9 mouse cellular contexts compared by ENCODE assay signal in the genomic region with DNA sequence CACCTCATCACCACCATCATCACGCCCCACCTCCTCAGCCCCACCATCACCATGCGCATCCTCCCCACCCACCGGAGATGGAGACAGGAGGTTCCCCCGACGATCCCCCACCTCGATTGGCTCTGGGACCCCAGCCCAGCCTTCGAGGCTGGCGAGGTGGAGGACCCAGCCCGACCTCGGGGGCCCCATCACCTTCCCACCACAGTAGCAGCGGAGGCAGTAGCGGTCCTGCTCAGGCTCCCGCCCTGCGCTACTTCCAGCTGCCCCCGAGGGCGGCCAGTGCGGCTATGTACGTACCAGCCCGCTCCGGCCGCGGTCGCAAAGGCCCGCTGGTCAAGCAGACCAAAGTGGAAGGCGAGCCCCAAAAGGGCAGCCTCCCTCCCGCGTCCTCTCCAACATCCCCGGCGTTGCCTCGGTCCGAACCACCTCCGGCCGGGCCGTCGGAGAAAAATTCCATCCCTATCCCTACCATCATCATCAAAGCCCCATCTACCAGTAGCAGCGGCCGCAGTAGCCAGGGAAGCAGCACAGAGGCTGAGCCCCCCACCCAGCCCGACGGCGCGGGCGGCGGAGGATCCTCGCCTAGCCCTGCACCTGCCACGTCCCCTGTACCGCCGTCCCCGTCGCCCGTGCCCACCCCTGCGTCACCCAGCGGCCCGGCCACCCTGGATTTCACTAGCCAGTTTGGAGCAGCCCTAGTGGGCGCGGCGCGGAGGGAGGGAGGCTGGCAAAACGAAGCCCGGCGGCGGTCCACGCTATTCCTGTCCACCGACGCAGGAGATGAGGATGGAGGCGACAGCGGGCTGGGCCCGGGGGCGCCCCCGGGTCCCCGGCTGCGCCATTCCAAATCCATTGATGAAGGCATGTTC. TPM values are rescaled to one million over a fixed set of nuclear protein-coding genes. Genes with fewer than 3 reads are reported as not detected.
DNase-seq lines count a peak whose midpoint lies in the region; ATAC-seq and TF ChIP-seq lines count a peak whose summit lies in the region.
"Had no signal": no experiment of that assay in that cellular context is flagged by ENCODE, and none has a peak within 500 bp of the region (broad histone marks: within the 10 kb centered on the region; RNA-seq: fewer than 3 reads in every experiment).

No protein-coding gene starts in this region.

- 3% methylated on average over 71 of the region's 71 CpGs for WGBS in kidney, postnatal 0 days
- 3% methylated on average over 71 of the region's 71 CpGs for WGBS in embryonic facial prominence, embryonic 12.5 days
- WGBS in forebrain, embryonic 15.5 days: 5% methylated on average over 71 of the region's 71 CpGs
- 4% methylated on average over 71 of the region's 71 CpGs for WGBS in midbrain, embryonic 13.5 days

- H3K27ac ChIP-seq in kidney, postnatal 0 days: no peak overlapping the region
- no peak overlapping the region for H3K27ac ChIP-seq in embryonic facial prominence, embryonic 12.5 days
- H3K27ac ChIP-seq in forebrain, embryonic 15.5 days (replicated peaks): no peak overlapping the region
- H3K27ac ChIP-seq in midbrain, embryonic 13.5 days: no peak overlapping the region
- H3K27ac ChIP-seq: liver, embryonic 14.5 days had no signal

- no peak for DNase-seq in kidney, postnatal 0 days (ENCODE audit: low spot score)
- no peak for DNase-seq in kidney, adult 18-20 months
- DNase-seq in gastrocnemius, postnatal 14 days: no peak
- no peak for DNase-seq in embryo, embryonic 9.5 days (ENCODE audit: extremely low spot score)

- H3K9ac ChIP-seq in kidney, postnatal 0 days (ENCODE audit: low read depth, low read length): no peak overlapping the region
- 0 out of 2 replicates have a peak overlapping the region, but pooled peaks have one; percentile 2 for H3K9ac ChIP-seq in embryonic facial prominence, embryonic 12.5 days
- no peak overlapping the region for H3K9ac ChIP-seq in forebrain, embryonic 15.5 days (replicated peaks)
- H3K9ac ChIP-seq in midbrain, embryonic 13.5 days (replicated peaks): peak overlapping the region; percentile 53
- H3K9ac ChIP-seq: liver, embryonic 14.5 days had no signal

- H3K9me3 ChIP-seq in kidney, postnatal 0 days (replicated peaks; ENCODE audit: low read length): no peaks in the 10 kb centered on the region
- no peaks in the 10 kb centered on the region for H3K9me3 ChIP-seq in embryonic facial prominence, embryonic 12.5 days
- H3K9me3 ChIP-seq in forebrain, embryonic 15.5 days: no peaks in the 10 kb centered on the region
- H3K9me3 ChIP-seq in midbrain, embryonic 13.5 days: no peaks in the 10 kb centered on the region

- peaks cover 65% of the 10 kb centered on the region for H3K27me3 ChIP-seq in kidney, postnatal 0 days (ENCODE audit: insufficient read depth, low read length)
- H3K27me3 ChIP-seq in embryonic facial prominence, embryonic 12.5 days: peaks cover 99% of the 10 kb centered on the region
- peaks cover 68% of the 10 kb centered on the region for H3K27me3 ChIP-seq in forebrain, embryonic 15.5 days
- H3K27me3 ChIP-seq in midbrain, embryonic 13.5 days: peaks cover 84% of the 10 kb centered on the region

- no peaks in the 10 kb centered on the region for H3K36me3 ChIP-seq in kidney, postnatal 0 days (ENCODE audit: insufficient read depth, low read length)
- H3K36me3 ChIP-seq in embryonic facial prominence, embryonic 12.5 days: no peaks in the 10 kb centered on the region
- peaks cover 8% of the 10 kb centered on the region; the same call in 1 of the 2 replicates for H3K36me3 ChIP-seq in forebrain, embryonic 15.5 days
- H3K36me3 ChIP-seq in midbrain, embryonic 13.5 days: peaks cover 42% of the 10 kb centered on the region

- 0 out of 2 replicates have a peak overlapping the region, but pooled peaks have one; percentile 2 for H3K4me3 ChIP-seq in kidney, postnatal 0 days (replicated peaks; ENCODE audit: low read depth, low read length)
- peak overlapping the region; percentile 16; the same call in 1 of the 2 replicates for H3K4me3 ChIP-seq in embryonic facial prominence, embryonic 12.5 days
- H3K4me3 ChIP-seq in forebrain, embryonic 15.5 days: peak overlapping the region; percentile 23; the same call in 1 of the 2 replicates
- H3K4me3 ChIP-seq in midbrain, embryonic 13.5 days (replicated peaks): peak overlapping the region; percentile 22

- TF ChIP-seq CTCF in kidney, postnatal 0 days (IDR thresholded peaks at IDR 0.05; ENCODE audit: low read depth): no peak

- 0 out of 2 replicates have a peak overlapping the region, but pooled peaks have one; percentile 6 for H3K4me2 ChIP-seq in kidney, postnatal 0 days (ENCODE audit: low read length)
- peak overlapping the region; percentile 51 for H3K4me2 ChIP-seq in embryonic facial prominence, embryonic 12.5 days (replicated peaks)
- H3K4me2 ChIP-seq in forebrain, embryonic 15.5 days (replicated peaks): no peak overlapping the region
- H3K4me2 ChIP-seq in midbrain, embryonic 13.5 days (replicated peaks): peak overlapping the region; percentile 25

- intact Hi-C loops in gastrocnemius, postnatal 14 days (cut with DNase I; ENCODE audit: low total_unique reads): loop anchor here (2.0 kb wide), 1 partner anchor 89 kb away; no protein-coding TSS in a partner anchor

- H3K4me1 ChIP-seq in kidney, postnatal 0 days (replicated peaks; ENCODE audit: insufficient read depth, low read length): peaks cover 3% of the 10 kb centered on the region; the same call in 1 of the 2 replicates
- H3K4me1 ChIP-seq in embryonic facial prominence, embryonic 12.5 days: peaks cover 34% of the 10 kb centered on the region
- peaks cover 39% of the 10 kb centered on the region for H3K4me1 ChIP-seq in forebrain, embryonic 15.5 days
- H3K4me1 ChIP-seq in midbrain, embryonic 13.5 days (replicated peaks): peaks cover 64% of the 10 kb centered on the region

- ATAC-seq in kidney, postnatal 0 days (replicated peaks; ENCODE audit: low FRiP score, low read depth): no peak
- ATAC-seq in embryonic facial prominence, embryonic 12.5 days (ENCODE audit: insufficient number of reproducible peaks, insufficient read depth, low FRiP score, low TSS enrichment): no peak
- ATAC-seq in forebrain, embryonic 15.5 days (replicated peaks): no peak; the same call in 1 of the 2 replicates
- ATAC-seq in midbrain, embryonic 13.5 days: peak; percentile 28

RNA-seq across cellular contexts. Expression of gene Syt3, which starts 31.8 kb away (rescaled TPM):
- 3.3 and 3.5 TPM in 2 replicates for polyA plus RNA-seq in kidney, postnatal 0 days (2015; fragmentation: Nextera tagmentation; extraction: Ambion mirVana)
- 2.9 and 3.3 TPM in 2 replicates for polyA plus RNA-seq in embryonic facial prominence, embryonic 12.5 days (2016; fragmentation: Nextera tagmentation; extraction: Ambion mirVana)
- 24.5 and 26.7 TPM in 2 replicates for polyA plus RNA-seq in forebrain, embryonic 15.5 days (2015; fragmentation: Nextera tagmentation; extraction: Ambion mirVana)
- polyA plus RNA-seq in midbrain, embryonic 13.5 days (2015; fragmentation: Nextera tagmentation; extraction: Ambion mirVana): 16.9 and 17.6 TPM in 2 replicates
- total RNA-seq in gastrocnemius, postnatal 14 days (2021): under 1 TPM; 0.35 to 0.49 TPM

RNA-seq across cellular contexts. Expression of gene 1700008O03Rik, which starts 33.5 kb away (rescaled TPM):
- polyA plus RNA-seq in kidney, postnatal 0 days (2015; fragmentation: Nextera tagmentation; extraction: Ambion mirVana): 1.3 and 1.4 TPM in 2 replicates
- 0.86 and 1.1 TPM in 2 replicates for polyA plus RNA-seq in embryonic facial prominence, embryonic 12.5 days (2016; fragmentation: Nextera tagmentation; extraction: Ambion mirVana)
- polyA plus RNA-seq in forebrain, embryonic 15.5 days (2015; fragmentation: Nextera tagmentation; extraction: Ambion mirVana): 1.1 and 1.4 TPM in 2 replicates
- 0.70 and 1.4 TPM in 2 replicates for polyA plus RNA-seq in midbrain, embryonic 13.5 days (2015; fragmentation: Nextera tagmentation; extraction: Ambion mirVana)
- not detected for total RNA-seq in gastrocnemius, postnatal 14 days (2021)

RNA-seq across cellular contexts. Expression of gene Shank1, which starts 42.1 kb away (rescaled TPM):
- polyA plus RNA-seq in kidney, postnatal 0 days (2015; fragmentation: Nextera tagmentation; extraction: Ambion mirVana): 0.68 and 1.1 TPM in 2 replicates
- polyA plus RNA-seq in embryonic facial prominence, embryonic 12.5 days (2016; fragmentation: Nextera tagmentation; extraction: Ambion mirVana): 2.4 and 3.8 TPM in 2 replicates
- 22.0 and 24.2 TPM in 2 replicates for polyA plus RNA-seq in forebrain, embryonic 15.5 days (2015; fragmentation: Nextera tagmentation; extraction: Ambion mirVana)
- polyA plus RNA-seq in midbrain, embryonic 13.5 days (2015; fragmentation: Nextera tagmentation; extraction: Ambion mirVana): 26.0 and 26.4 TPM in 2 replicates
- total RNA-seq in gastrocnemius, postnatal 14 days (2021): under 1 TPM; 0.73 to 0.80 TPM
- total RNA-seq: granulocyte monocyte progenitor cell, adult 5-6 weeks had no signal

RNA-seq across cellular contexts. Expression of gene Clec11a, which starts 45.4 kb away (rescaled TPM):
- polyA plus RNA-seq in kidney, postnatal 0 days (2015; fragmentation: Nextera tagmentation; extraction: Ambion mirVana): 5.1 and 6.0 TPM in 2 replicates
- 1.9 and 2.3 TPM in 2 replicates for polyA plus RNA-seq in embryonic facial prominence, embryonic 12.5 days (2016; fragmentation: Nextera tagmentation; extraction: Ambion mirVana)
- 3.7 TPM in 2 replicates for polyA plus RNA-seq in forebrain, embryonic 15.5 days (2015; fragmentation: Nextera tagmentation; extraction: Ambion mirVana)
- 3.7 and 4.0 TPM in 2 replicates for polyA plus RNA-seq in midbrain, embryonic 13.5 days (2015; fragmentation: Nextera tagmentation; extraction: Ambion mirVana)
- 1 to 10 TPM; 4.2 to 5.6 TPM for total RNA-seq in gastrocnemius, postnatal 14 days (2021)

Comparison
In these comparisons a context has a peak if more than half of its experiments do, and no peak if none do; other contexts are left out.
1. H3K9ac ChIP-seq: peak in embryonic facial prominence, embryonic 12.5 days (single experiment) and midbrain, embryonic 13.5 days (single experiment); none in kidney, postnatal 0 days (single experiment) and forebrain, embryonic 15.5 days (single experiment).
2. Peak in every context shown above with its lines, with median percentiles within 50 percentile points of each other: H3K4me3 ChIP-seq.